Mouse (Mus musculus): ENCODE data around the gene Gipc3.

DNA sequence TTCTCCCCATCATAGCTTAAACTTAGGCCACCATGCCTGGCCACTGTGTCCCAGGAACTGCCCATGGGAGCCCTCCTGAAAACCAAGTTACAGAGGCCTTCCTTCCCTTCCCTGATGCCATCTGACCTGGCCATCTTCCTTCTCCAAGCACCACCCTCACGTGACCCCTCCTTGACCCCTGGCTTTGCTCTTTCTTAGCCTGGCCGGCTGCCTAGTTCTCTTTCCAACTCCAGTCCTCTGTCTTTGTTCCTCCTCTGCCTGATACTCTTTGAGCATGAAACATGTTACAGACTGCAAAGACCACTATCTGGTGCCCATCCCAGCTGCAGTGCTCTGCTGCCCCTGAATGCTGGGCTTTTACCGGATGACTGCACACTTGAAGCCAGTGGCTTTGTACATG is 46.3 kb upstream of the Gipc3 start:
- no peak for TF ChIP-seq CTCF (IDR thresholded peaks at IDR 0.05)
- no peak for TF ChIP-seq EP300 (IDR thresholded peaks at IDR 0.05; ENCODE audit: insufficient read depth, low read depth, low read length)
- no peak for TF ChIP-seq POLR2A (IDR thresholded peaks at IDR 0.05; ENCODE audit: insufficient read depth, low read depth, low read length)
